ENCODE assay signal across 20 mouse cellular contexts in the genomic region with DNA sequence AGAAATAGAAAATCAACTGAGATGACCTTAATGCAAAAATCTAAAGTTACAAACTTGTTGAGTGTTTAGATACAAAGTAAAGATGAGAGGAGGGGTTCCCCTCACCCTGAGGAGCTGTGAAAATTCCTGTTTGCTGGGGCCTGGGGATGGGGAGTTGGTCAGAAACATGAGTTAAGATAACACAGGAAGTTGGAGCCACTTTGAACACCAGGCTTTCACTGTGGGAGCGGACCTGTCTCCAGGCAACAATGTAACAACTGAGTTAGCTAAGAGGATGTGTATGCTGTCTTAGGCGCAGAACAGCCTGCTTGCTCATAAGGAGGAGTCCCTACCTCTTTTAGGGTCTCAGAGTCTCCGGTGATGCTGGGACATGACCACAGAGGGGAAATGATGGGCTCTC.
DNase-seq lines count a peak whose midpoint lies in the region; ATAC-seq and TF ChIP-seq lines count a peak whose summit lies in the region.
"Had no signal": no experiment of that assay in that cellular context is flagged by ENCODE, and none has a peak within 500 bp of the region (broad histone marks: within the 10 kb centered on the region; RNA-seq: fewer than 3 reads in every experiment).

No protein-coding gene starts in this region.

- no peaks in the 10 kb centered on the region for H3K9me3 ChIP-seq in forebrain, embryonic 11.5 days (ENCODE audit: control insufficient read depth, low read length)
- H3K9me3 ChIP-seq in forebrain, embryonic 10.5 days: no peaks in the 10 kb centered on the region
- H3K9me3 ChIP-seq in heart, embryonic 12.5 days (replicated peaks): peaks cover 6% of the 10 kb centered on the region
- H3K9me3 ChIP-seq: intestine, embryonic 15.5 days; midbrain, embryonic 15.5 days; stomach, embryonic 15.5 days had no signal

- no peak overlapping the region for H3K4me3 ChIP-seq in forebrain, embryonic 11.5 days (ENCODE audit: low read depth, low read length)
- no peak overlapping the region for H3K4me3 ChIP-seq in forebrain, embryonic 10.5 days
- H3K4me3 ChIP-seq in heart, embryonic 12.5 days: no peak overlapping the region
- H3K4me3 ChIP-seq in layer of hippocampus, adult 2 months: no peak overlapping the region
- H3K4me3 ChIP-seq in brown adipose tissue, adult 24 weeks (ENCODE audit: insufficient read depth, low read depth, low read length): no peak overlapping the region
- H3K4me3 ChIP-seq: hindbrain, embryonic 13.5 days; intestine, embryonic 15.5 days; midbrain, embryonic 15.5 days; myocyte; stomach, embryonic 15.5 days had no signal

- TF ChIP-seq CTCF in layer of hippocampus, adult 2 months (conservative IDR thresholded peaks at IDR 0.05): no peak

- ATAC-seq in forebrain, embryonic 11.5 days (replicated peaks; ENCODE audit: low FRiP score): no peak
- ATAC-seq in heart, embryonic 12.5 days (ENCODE audit: insufficient number of reproducible peaks, low FRiP score): 0 out of 2 replicates have a peak, but pooled peaks have one; percentile 45
- ATAC-seq: CD4-positive, CD25-positive, alpha-beta regulatory T cell, adult 4 months; forebrain, postnatal 0 days; intestine, embryonic 15.5 days; midbrain, embryonic 15.5 days; Patski had no signal

- no peak overlapping the region for H3K4me2 ChIP-seq in forebrain, embryonic 11.5 days (ENCODE audit: low read depth, low read length, severe bottlenecking)
- H3K4me2 ChIP-seq in heart, embryonic 12.5 days: no peak overlapping the region
- H3K4me2 ChIP-seq: hindbrain, embryonic 13.5 days; intestine, embryonic 15.5 days; midbrain, embryonic 15.5 days; stomach, embryonic 15.5 days had no signal

- no peaks in the 10 kb centered on the region for H3K4me1 ChIP-seq in forebrain, embryonic 11.5 days (replicated peaks; ENCODE audit: control insufficient read depth, insufficient read depth, low read length)
- peaks cover 29% of the 10 kb centered on the region for H3K4me1 ChIP-seq in forebrain, embryonic 10.5 days
- peaks cover 8% of the 10 kb centered on the region; the same call in 1 of the 2 replicates for H3K4me1 ChIP-seq in heart, embryonic 12.5 days (replicated peaks)
- no peaks in the 10 kb centered on the region for H3K4me1 ChIP-seq in brown adipose tissue, adult 24 weeks (ENCODE audit: control insufficient read depth, insufficient read depth, insufficient read length, low read length)
- H3K4me1 ChIP-seq: intestine, embryonic 15.5 days; stomach, embryonic 15.5 days had no signal

- WGBS in forebrain, embryonic 11.5 days: 68% methylated on average over 3 of the region's 3 CpGs
- WGBS in forebrain, embryonic 10.5 days: 55% methylated on average over 3 of the region's 3 CpGs
- 14% methylated on average over 3 of the region's 3 CpGs for WGBS in heart, embryonic 12.5 days

- peak overlapping the region; percentile 38; the same call in 1 of the 2 replicates for H3K27ac ChIP-seq in forebrain, embryonic 11.5 days (ENCODE audit: low read depth, low read length)
- no peak overlapping the region for H3K27ac ChIP-seq in forebrain, embryonic 10.5 days
- H3K27ac ChIP-seq in heart, embryonic 12.5 days (ENCODE audit: poor library complexity, severe bottlenecking): no peak overlapping the region
- H3K27ac ChIP-seq in layer of hippocampus, adult 2 months: peak overlapping the region; percentile 28; the same call in 1 of the 2 replicates
- peak overlapping the region; percentile 75 for H3K27ac ChIP-seq in brown adipose tissue, adult 24 weeks (replicated peaks; ENCODE audit: low read depth, low read length)
- H3K27ac ChIP-seq: hindbrain, embryonic 13.5 days; intestine, embryonic 15.5 days; liver, embryonic 14.5 days; midbrain, embryonic 15.5 days; stomach, embryonic 15.5 days had no signal

- H3K36me3 ChIP-seq in forebrain, embryonic 11.5 days (ENCODE audit: control insufficient read depth, insufficient read depth, low read length): no peaks in the 10 kb centered on the region
- H3K36me3 ChIP-seq in forebrain, embryonic 10.5 days (replicated peaks): no peaks in the 10 kb centered on the region
- H3K36me3 ChIP-seq in heart, embryonic 12.5 days: no peaks in the 10 kb centered on the region
- H3K36me3 ChIP-seq: hindbrain, embryonic 13.5 days; intestine, embryonic 15.5 days; midbrain, embryonic 15.5 days; stomach, embryonic 15.5 days had no signal

- intact Hi-C loops in heart, postnatal 36 days (cut with DNase I): no loop called here

- H3K9ac ChIP-seq in forebrain, embryonic 11.5 days (ENCODE audit: low read length): no peak overlapping the region
- no peak overlapping the region for H3K9ac ChIP-seq in heart, embryonic 12.5 days
- H3K9ac ChIP-seq: forebrain, postnatal 0 days; hindbrain, embryonic 13.5 days; intestine, embryonic 15.5 days; liver, embryonic 14.5 days; midbrain, embryonic 15.5 days; stomach, embryonic 15.5 days had no signal

- H3K27me3 ChIP-seq in forebrain, embryonic 11.5 days (ENCODE audit: control insufficient read depth, insufficient read depth, low read length): no peaks in the 10 kb centered on the region
- no peaks in the 10 kb centered on the region for H3K27me3 ChIP-seq in forebrain, embryonic 10.5 days (ENCODE audit: poor library complexity, severe bottlenecking)
- H3K27me3 ChIP-seq in heart, embryonic 12.5 days (replicated peaks): no peaks in the 10 kb centered on the region
- H3K27me3 ChIP-seq: hindbrain, embryonic 13.5 days; intestine, embryonic 15.5 days; midbrain, embryonic 15.5 days; Patski; stomach, embryonic 15.5 days had no signal

- no peak for DNase-seq in forebrain, embryonic 11.5 days (ENCODE audit: low spot score)
- DNase-seq in forebrain, embryonic 10.5 days (ENCODE audit: extremely low spot score, low spot score): no peak
- DNase-seq in heart, postnatal 36 days: no peak
- DNase-seq in layer of hippocampus, adult 2 months (ENCODE audit: low spot score in 2 of 2): no peak
- no peak for DNase-seq in layer of hippocampus, adult 8-10 months (ENCODE audit: low spot score in 2 of 2)
- no peak for DNase-seq in cerebellum, postnatal 14 days
- DNase-seq: adrenal gland, adult 8-10 months; cerebellum, adult 9-10 months; forebrain, postnatal 0 days; right cerebral cortex, postnatal 14 days had no signal

Comparison
In these comparisons a context has a peak if more than half of its experiments do, and no peak if none do; other contexts are left out.
1. H3K27ac ChIP-seq: peak in forebrain, embryonic 11.5 days (single experiment), layer of hippocampus, adult 2 months (single experiment) and brown adipose tissue, adult 24 weeks (single experiment); none in forebrain, embryonic 10.5 days (single experiment) and heart, embryonic 12.5 days (single experiment).